Mouse (Mus musculus): ENCODE results near the gene Slc25a25.
A peak's percentile ranks its signal among the peaks of the same experiment; 100 is the strongest.

Gene Slc25a25

GRCm38 (mm10) chr2:32428262-32428722 lies 23.0 kb downstream of the Slc25a25 start:
- DNase-seq (ENCODE audit: low spot score) = no peak

- no peak for DNase-seq (ENCODE audit: low spot score)
These were observed 23.5 kb downstream of the Slc25a25 start for GRCm38 (mm10) chr2:32427720-32428119.

GRCm38 (mm10) chr2:32426141-32426540 lies 25.1 kb downstream of the Slc25a25 start:
- no peak for DNase-seq (ENCODE audit: low spot score)

GRCm38 (mm10) chr2:32425568-32425967 lies 25.7 kb downstream of the Slc25a25 start:
- DNase-seq (ENCODE audit: low spot score) = no peak

- no peak for DNase-seq (ENCODE audit: low spot score)
These were observed 26.4 kb downstream of the Slc25a25 start for GRCm38 (mm10) chr2:32424796-32425195.

GRCm38 (mm10) chr2:32423481-32424331 lies 27.5 kb downstream of the Slc25a25 start:
- DNase-seq (ENCODE audit: low spot score) = no peak

- DNase-seq (ENCODE audit: low spot score) = no peak
These were observed 29.4 kb downstream of the Slc25a25 start for GRCm38 (mm10) chr2:32421851-32422251.

GRCm38 (mm10) chr2:32420647-32421046 lies 30.6 kb downstream of the Slc25a25 start:
- no peak for DNase-seq (ENCODE audit: low spot score)

GRCm38 (mm10) chr2:32420066-32420608 lies 31.1 kb downstream of the Slc25a25 start:
- no peak for DNase-seq (ENCODE audit: low spot score)

- DNase-seq (ENCODE audit: low spot score) = no peak
These were observed 31.9 kb downstream of the Slc25a25 start for GRCm38 (mm10) chr2:32419359-32419758.

GRCm38 (mm10) chr2:32418430-32419151 lies 32.7 kb downstream of the Slc25a25 start:
- no peak for DNase-seq (ENCODE audit: low spot score)

GRCm38 (mm10) chr2:32417486-32417885 lies 33.8 kb downstream of the Slc25a25 start:
- no peak for DNase-seq (ENCODE audit: low spot score)

GRCm38 (mm10) chr2:32416556-32416955 lies 34.7 kb downstream of the Slc25a25 start:
- no peak for DNase-seq (ENCODE audit: low spot score)

GRCm38 (mm10) chr2:32415801-32416200 lies 35.4 kb downstream of the Slc25a25 start:
- DNase-seq (ENCODE audit: low spot score) = no peak

- no peak for DNase-seq (ENCODE audit: low spot score)
These were observed 37.3 kb downstream of the Slc25a25 start for GRCm38 (mm10) chr2:32413936-32414335.

- DNase-seq (ENCODE audit: low spot score) = no peak
These were observed 38.3 kb downstream of the Slc25a25 start for GRCm38 (mm10) chr2:32412742-32413531.

GRCm38 (mm10) chr2:32411407-32411806 lies 39.8 kb downstream of the Slc25a25 start:
- DNase-seq (ENCODE audit: low spot score) = no peak

GRCm38 (mm10) chr2:32408429-32409424 lies 42.5 kb downstream of the Slc25a25 start:
- DNase-seq (ENCODE audit: low spot score) = no peak

- no peak for DNase-seq (ENCODE audit: low spot score)
These were observed 44.0 kb downstream of the Slc25a25 start for GRCm38 (mm10) chr2:32407144-32407824.

GRCm38 (mm10) chr2:32404663-32405062 lies 46.6 kb downstream of the Slc25a25 start:
- DNase-seq (ENCODE audit: low spot score) = peak; percentile 79
